Mouse (Mus musculus) frontal cortex, postnatal 36 days (tissue): ENCODE data around the gene Rbms3.

Experiments used
- DNase-seq, 2 experiments: peaks; one replicate each; pipeline ENCODE4 v3.0.0; 2022; ENCODE audit warnings: low spot score in 2 of 2

Gene Rbms3

GRCm38 (mm10) chr9:116976575-116977408 is 652.9 kb downstream of the Rbms3 start:
- peak in 1 of 2 experiments; percentile 9 for DNase-seq

DNA sequence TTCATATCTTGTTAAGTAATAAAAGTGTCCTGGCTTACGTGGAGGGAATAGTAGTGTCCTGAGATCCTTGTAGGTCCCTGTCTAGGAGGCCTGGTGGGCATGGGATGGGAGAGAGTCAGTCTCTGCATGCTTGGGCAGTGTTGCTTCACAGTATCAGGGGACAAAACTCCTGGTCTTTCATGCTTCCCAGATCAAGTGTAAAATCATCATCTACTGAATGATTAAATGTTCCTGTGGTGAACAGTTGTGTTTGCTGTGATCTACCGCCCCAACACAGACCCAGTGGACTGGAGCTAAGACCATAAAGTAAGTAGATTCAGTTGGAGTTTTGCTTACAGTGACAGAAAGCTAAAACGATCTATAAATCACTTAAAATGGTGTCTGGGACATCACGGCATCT is 654.4 kb downstream of the Rbms3 start:
- DNase-seq, result no peak

- DNase-seq, result no peak
Measured at GRCm38 (mm10) chr9:116974134-116974533, 655.6 kb downstream of the Rbms3 start.

DNA sequence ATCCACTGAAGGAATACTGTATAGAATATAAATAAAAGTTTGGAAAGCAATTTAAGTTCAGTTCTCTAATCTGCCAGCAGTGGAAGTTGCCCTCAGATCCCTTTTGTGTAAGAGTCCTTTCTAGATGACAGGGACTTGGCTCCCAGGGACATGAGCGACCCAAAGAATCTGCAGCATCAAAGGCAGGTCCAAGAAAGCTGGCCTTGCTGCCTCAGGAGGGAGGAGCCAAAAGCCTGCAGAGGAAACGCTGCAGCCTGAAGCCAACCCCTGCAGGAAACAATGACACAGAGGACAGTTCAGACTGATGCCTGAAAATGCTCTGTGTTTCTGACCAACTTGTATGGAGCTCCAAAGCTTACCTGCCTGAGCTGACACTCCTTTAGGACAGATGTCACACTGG is 656.1 kb downstream of the Rbms3 start:
- no peak for DNase-seq

DNA sequence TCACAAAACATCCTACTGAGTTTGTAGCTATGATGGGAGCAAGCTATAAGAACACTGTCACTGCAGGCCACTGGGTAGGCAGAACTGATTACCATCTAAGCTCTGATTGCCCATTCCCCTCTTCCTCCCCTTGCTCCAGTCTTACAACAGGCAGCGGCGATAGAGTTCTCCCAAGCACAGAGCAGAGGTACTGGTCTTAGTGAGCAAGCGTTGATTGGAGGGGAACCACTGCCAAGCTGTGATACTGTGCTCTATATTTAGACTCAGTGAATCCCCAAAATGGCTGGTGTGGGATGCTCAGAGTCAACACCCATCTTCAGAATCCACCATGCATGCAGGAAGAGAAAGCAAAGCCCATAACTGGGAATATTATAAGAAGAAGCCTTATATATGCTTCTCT is 662.4 kb downstream of the Rbms3 start:
- DNase-seq, result no peak

- DNase-seq, result no peak
Measured at GRCm38 (mm10) chr9:116965691-116966090, 664.0 kb downstream of the Rbms3 start.

- DNase-seq, result no peak
Measured at GRCm38 (mm10) chr9:116956156-116956555, 673.6 kb downstream of the Rbms3 start.

GRCm38 (mm10) chr9:116948211-116948610 is 681.5 kb downstream of the Rbms3 start:
- DNase-seq, result no peak

- DNase-seq, result no peak
Measured at GRCm38 (mm10) chr9:116947369-116947768, 682.3 kb downstream of the Rbms3 start.

- no peak for DNase-seq
Measured at GRCm38 (mm10) chr9:116946787-116947186, 682.9 kb downstream of the Rbms3 start.

DNA sequence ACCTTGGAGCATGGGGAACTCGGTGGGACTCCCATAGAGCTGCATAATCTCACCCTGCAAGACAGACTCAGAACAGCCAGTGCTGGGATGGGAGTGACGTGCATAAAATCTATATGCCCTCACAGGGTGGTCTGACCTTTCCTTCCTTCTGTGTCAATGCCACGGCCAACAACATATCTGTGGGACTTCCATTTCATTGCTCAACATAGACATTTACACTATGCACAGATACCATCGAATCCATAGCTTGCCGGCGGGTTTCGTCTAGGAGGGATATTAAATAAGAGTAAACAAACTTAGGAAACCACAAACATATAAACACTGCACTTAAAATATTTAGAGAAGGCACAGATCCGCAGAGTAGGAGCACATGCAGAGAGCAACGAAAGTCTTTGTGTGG is 684.0 kb downstream of the Rbms3 start:
- no peak for DNase-seq

GRCm38 (mm10) chr9:116943902-116944301 is 685.8 kb downstream of the Rbms3 start:
- no peak for DNase-seq

- DNase-seq, result no peak
Measured at GRCm38 (mm10) chr9:116941116-116941515, 688.6 kb downstream of the Rbms3 start.

GRCm38 (mm10) chr9:116940693-116941092 is 689.0 kb downstream of the Rbms3 start:
- no peak for DNase-seq

DNA sequence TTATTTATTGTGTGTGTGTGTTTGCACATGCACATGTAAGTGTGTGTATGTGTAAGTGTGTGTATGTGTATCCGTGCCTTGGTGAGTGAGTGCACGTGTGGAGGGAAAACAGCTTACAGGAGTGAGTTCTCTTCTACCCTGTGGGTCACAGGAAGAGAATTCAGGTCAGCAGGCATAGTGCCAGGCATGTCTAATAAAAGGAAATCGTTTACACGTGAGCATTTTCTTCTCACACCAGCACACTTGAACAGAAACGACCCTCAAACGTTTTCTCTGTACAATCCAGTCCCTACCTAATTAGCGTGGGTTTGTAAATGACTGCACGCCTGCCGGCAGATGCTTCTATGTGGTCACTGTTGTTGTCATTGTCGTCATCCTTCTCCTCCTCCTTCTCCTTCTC is 701.4 kb downstream of the Rbms3 start:
- DNase-seq, result no peak

GRCm38 (mm10) chr9:116923151-116923550 is 706.6 kb downstream of the Rbms3 start:
- DNase-seq, result no peak

DNA sequence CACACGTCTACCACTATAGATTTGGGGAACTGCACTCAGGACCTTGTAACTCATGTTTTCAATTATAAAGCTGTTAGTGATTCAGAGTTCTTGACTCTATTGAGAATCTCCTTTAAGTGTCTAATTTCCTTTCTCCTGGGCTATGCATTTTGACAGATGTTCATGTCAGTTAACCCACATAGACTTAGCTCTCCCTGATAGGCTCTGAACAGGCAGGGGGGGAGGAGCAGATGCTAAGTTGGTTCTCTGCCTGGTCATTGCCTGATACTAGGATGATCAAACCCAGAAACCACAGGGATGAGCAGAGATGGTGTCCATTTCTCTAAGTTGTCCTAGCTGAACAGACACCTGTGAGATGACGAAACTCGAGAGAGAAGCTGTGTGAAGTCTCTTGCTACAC is 707.2 kb downstream of the Rbms3 start:
- no peak for DNase-seq

DNA sequence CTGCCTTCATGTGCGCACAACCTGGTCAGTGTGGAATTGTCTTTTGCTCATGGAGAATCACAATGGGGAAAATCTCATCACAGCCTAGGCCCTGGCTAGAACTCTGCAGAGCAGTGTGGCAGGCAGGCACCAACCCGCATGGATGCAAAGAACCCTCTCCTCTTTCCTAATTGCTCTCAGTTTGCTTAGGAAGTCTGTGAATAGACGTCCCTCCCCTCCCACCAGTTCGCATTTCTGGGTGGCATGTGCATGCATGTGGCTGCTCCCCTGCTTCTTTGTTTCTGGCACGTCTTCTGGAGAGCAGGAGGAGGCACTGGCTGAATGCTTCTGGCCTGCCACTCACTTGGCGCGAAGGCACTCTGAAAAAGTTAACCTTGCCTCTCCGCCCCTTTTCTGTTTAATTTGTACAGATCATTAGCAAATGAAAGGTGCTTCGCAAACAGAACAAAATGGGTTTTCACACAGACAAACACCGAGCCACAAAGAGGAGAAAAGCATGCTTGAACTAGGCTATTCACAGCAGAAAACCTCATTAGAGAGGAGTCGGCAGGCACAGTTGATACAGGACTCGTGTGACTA is 710.2 kb downstream of the Rbms3 start:
- peak in 1 of 2 experiments; percentile 2 for DNase-seq

GRCm38 (mm10) chr9:116912493-116912847 is 717.2 kb downstream of the Rbms3 start:
- no peak for DNase-seq

GRCm38 (mm10) chr9:116911781-116912492 is 717.8 kb downstream of the Rbms3 start:
- DNase-seq, result no peak

GRCm38 (mm10) chr9:116909511-116909910 is 720.2 kb downstream of the Rbms3 start:
- no peak for DNase-seq

DNA sequence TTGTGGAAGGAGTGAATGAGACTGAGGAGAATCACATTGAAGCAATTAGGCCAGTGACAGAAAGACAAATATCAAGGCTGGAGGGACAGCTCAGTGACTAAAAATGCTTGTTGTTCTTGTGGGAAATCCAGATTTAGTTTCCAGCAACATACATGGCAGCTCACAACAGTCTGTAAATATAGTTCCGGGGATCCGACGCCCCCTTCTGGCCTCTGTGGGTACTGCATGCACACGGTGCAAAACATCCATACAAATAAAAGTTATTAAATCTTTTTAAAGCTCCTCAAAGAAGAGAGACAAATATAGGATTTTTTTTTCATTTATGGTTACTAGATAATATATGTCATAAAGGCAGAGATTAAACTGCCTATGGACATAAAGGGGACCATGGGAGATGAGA is 722.8 kb downstream of the Rbms3 start:
- DNase-seq, result no peak

GRCm38 (mm10) chr9:116905646-116906045 is 724.1 kb downstream of the Rbms3 start:
- no peak for DNase-seq
